Mouse (Mus musculus): ENCODE data around the gene Gm7138.
"Not testable (repeated sequence)": the region's sequence is repeated elsewhere in the genome, so short reads cannot be mapped to it uniquely, and the experiment has no call there.

The Gm7138 gene

DNA sequence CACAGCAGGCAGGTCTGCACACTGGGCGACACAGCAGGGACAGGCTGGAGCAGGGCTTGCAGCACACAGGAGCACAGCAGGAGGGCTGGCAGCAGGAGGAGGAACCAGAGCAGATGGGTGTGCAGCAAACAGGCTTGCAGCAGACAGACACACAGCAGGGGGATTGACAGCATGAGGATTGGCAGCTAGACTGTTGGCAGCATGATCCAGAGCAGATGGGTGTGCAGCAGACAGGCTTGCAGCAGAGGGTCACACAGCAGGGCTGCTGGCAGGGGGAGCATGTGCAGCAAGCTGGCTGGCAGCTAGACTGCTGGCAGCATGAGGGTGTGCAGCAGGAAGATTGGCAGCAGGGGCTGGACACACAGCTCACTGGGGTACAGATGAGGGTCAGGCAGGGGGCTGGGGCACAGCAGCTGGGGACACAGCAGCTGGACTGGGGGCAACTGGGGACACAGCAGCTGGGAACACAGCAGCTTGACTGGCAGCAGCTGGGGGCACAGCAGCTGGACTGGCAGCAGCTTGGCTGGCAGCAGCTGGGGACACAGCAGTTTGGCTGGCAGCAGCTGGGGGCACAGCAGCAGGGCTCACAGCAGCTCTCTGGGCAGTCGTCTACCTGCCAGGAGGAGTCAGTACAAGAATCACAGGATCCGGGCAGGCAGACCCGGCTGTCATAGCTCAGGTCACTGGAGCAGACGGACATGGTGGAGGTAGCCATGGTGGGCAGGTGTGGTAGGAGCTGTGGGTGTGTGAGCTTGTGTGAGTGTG lies 34.6 kb downstream of the Gm7138 start, which contains the start of gene Gm18596:
Gm18596 (minus strand) TSS at position 715 of the 765 bp plus-strand sequence.
- DNase-seq (ENCODE audit: low spot score): not testable (repeated sequence)

DNA sequence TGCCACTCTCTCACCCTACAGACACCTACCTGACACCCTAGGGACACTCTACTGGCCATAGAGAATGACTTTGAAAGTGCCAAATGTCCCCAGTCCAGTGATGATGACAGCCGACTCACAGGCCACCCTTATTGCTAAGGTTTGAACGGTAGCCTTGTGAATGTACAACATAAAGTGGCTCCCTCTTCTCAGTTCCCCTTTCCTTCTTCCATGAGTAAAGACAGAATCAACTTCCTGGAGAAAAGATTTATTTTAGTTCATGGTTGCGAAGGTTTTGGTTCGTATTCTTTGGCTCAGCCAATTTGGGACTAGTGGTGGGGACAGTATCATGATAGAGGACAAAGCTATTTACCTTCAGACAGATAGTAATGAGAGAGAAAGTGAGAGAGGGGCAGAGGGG lies 37.8 kb downstream of the Gm7138 start:
- no peak for DNase-seq (ENCODE audit: low spot score)

DNA sequence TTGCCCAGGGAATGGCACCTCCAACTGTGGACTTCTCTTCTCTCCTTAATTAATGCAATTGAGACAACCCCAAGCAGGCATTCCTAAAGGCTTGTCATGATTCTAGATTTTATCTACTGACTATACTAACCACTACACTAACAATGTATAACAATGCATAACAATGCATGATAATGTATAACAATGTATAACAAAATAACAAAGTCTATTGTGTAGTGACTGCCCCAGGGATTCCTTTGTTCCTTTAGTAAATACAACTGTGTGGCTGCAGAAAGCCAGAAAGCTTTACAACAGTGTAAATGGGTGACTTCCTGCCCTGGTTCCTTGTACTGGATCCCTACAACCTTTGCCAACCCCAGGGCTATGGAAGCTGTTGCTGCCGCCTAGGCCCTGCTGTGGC lies 40.8 kb downstream of the Gm7138 start:
- DNase-seq (ENCODE audit: low spot score): no peak

DNA sequence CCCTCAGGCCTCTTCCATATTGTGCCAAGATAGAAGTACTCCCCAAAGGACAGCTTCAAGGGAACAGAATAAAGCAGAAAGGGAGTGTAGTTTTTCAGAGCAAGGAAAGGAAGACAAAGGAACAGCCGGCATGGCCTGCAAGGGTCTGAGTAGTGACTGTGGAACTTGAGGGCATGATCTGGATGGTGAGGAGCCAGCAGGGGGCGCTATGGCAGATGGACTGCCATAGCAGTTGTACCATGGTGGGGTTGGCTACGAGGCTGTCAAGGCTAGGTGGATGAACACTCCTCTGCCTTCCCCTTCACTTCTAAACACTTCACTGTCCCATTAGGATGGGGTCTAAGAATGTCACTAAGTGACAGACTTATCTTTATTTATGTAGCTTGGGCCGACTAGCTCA lies 47.5 kb downstream of the Gm7138 start:
- DNase-seq (ENCODE audit: low spot score): no peak

DNA sequence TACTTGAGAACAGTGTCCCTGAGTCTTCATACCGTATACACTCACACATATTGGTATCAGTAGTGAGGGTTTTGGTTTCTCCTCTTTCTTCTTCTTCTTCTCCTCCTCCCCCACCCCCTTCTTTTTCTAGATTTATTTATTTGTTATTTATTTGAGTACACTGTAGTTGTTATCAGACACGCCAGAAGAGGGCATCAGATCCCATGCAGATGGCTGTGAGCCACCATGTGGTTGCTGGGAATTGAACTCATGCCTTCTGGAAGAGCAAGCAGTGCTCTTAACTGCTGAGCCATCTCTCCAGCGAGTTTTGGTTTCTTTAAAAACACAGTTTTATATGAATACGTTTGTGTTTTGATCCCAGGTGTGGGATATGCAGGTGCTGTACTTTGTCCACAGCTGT lies 48.5 kb downstream of the Gm7138 start:
- DNase-seq (ENCODE audit: low spot score): no peak
